Mouse (Mus musculus) cerebellum, postnatal 14 days (tissue): ENCODE results near the gene Tbl3.
"Not testable (repeated sequence)": the region's sequence is repeated elsewhere in the genome, so short reads cannot be mapped to it uniquely, and the experiment has no call there.

Experiments
- DNase-seq, 2 experiments: peaks; one replicate each; pipeline ENCODE4 v3.0.0; 2021; ENCODE audit warnings: mixed read lengths in 2 of 2

Tbl3 gene

DNA sequence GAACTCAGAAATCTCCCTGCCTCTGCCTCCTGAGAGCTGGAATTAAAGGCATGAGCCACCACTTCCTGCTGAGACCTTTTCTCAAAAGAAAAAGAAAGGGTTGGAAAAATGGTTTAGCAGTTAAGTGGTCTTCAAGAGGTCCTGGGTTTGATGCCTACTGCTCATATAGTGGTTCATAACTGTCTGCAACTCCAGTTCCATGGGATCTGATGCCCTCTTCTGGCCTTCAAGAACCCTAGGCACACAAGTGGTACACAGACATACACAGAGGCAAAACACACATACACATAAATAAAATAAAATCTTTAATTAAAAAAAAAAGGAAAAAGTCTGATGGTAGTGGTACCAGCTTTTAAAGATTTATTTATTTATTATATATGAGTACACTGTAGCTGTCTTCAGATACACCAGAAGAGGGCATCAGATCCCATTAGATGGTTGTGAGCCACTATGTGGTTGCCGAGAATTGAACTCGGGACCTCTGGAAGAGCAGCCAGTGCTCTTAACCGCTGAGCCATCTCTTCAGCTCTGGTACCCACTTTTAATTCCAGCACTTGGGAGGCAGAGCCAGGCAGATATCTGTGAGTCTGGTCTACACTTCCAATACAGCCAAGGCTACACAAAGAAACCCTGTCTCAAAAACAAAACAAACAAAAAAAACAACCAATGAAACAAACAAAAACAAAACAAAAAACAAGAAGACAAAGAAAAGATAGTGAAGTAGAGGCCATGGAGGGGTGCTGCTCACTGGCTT is 18.4 kb upstream of the Tbl3 start:
- DNase-seq: no peak

DNA sequence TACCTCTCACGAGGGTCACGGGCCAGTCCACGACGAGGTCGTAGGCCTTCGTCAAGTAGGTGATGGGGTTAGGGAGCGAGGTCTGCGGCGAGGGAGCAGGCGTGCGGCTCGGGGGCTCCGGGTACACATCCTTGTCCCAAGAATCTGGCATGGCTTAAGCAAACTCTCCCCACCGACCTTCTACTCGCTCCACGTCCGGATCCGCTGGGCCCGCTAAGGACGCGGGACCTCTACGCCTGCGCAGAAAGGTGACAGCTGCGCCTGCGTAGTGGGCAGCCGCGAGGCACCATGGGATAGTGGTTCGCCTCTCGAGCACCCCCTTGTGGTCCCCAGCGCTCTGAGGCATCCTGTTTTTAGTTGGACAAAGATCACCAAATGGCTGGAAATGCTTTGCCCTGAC is 16.7 kb upstream of the Tbl3 start, which contains the start of gene Ndufb10:
Gene Ndufb10, minus strand, starts transcription at position 295 of the 400 bp plus-strand sequence.
- peak; percentile 99 to 100 for DNase-seq

DNA sequence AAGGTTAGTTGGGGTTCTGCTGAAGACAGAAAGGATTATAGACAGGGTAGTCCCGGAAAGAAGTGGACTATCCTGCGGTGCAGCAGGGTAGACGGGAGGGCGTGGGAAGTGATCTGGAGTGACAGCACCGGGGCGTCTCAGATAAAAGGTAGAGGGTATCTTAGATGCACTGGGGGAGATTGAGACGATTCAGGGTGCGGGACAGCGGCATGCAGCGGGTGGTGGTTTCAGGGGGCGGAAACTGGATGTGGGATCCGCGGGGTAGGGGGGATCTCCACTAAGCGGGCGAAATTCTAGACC is 16.4 kb upstream of the Tbl3 start:
- DNase-seq: no peak

DNA sequence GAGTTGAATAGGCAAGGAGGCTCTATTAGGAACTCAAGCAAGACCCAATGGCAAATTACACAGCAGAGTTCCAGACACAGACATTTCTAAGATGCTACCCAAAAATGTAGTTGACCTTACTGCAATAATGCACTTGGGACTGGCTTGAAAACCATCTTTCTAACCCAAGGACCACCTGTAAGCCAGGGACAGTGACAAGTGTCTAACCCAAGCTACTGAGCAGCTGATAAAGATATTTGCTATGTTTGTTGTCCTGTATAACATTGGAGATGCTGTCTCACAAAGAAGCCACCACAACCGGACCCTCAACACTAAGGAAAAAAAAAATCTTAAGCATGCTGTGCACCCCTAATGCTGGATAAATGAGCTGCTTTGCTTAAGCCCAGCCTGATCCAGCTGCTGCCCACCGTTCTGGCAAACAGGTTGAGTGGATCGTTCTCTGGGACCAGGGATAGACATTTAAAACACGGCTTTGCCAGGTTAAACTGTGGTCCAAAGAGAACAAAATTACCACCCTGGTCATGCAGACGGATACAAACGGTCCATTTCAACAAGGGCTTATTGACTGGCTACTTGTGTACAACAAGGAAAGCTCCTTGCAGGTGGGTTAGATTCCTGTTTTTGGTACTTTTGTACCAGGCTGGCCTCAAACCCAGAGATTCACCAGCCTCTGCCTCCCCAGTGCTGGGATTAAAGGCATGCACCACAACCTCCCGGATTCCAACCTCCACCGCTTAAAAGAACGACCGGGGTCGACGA is 15.8 kb upstream of the Tbl3 start:
- DNase-seq: no peak

DNA sequence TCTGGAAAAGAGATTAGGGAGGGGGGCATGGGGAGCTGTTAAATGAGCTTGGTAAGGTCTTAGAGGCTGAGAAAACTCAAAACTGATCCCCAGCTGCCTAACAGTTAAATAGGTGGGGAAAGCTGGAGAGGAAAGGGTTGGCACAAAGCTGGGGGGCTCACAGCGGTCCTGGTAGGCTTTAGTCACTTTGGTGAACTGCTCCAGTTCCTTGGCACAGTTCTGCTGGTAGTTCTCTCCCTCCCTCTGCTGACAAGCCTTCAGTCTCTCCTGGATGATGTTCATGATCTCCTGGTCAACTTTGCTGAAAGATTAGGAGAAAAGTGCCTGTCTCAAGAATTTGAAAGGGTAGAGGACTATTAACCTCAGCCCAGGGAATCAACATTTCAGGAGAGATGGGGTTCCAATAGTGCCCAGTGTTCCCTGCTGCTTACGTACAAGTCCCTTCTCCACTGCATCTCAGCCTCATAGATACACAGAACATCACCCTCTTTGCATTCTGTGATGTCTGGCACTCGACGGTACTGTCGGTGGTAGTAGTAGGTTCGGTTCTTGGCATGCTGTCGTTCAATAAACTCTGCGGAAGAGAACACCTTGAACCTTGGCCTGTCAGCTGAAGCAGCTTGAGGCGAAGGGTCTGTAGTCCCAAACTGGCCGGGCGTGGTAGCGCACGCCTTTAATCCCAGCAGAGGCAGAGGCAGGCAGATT is 14.9 kb upstream of the Tbl3 start:
- DNase-seq: no peak

DNA sequence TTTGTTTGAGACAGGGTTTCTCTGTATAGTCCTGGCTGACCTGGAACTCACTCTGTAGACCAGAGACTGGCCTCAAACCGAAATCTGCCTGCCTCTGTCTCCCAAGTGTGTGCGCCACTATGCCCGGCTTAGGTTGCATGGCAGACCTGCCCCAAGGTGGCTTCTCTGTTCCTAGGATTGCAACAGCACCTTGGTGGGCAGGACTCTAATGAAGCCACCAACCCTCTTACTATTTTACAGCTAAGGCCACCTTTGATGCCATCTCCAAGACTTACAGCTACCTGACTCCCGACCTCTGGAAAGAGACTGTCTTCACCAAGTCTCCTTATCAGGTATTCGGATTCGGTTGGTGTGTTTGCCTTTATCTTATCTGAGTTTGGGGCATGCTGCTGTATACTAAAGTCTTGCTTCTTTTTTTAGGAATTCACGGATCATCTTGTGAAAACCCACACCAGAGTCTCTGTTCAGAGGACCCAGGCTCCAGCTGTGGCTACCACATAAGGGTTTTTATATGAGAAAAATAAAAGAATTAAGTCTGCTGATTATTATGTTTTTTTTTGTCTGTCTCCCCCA is 14.0 kb upstream of the Tbl3 start:
- not testable (repeated sequence) for DNase-seq

DNA sequence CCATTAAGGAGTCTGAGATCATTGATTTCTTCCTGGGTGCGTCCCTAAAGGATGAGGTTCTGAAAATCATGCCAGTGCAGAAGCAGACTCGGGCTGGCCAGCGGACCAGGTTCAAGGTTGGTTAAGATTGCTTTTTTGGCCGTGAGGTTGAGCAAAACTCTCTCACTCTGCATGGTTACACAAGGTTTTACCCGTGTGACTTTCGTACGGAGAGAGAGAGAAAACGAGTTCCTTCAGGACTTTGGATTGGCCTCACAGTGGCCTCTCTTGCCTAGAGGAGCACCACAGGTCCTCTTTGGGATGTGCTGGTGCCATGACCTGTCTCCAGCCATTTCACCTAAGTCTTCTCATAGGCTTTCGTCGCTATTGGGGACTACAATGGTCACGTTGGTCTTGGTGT is 13.2 kb upstream of the Tbl3 start:
- not testable (repeated sequence) for DNase-seq

DNA sequence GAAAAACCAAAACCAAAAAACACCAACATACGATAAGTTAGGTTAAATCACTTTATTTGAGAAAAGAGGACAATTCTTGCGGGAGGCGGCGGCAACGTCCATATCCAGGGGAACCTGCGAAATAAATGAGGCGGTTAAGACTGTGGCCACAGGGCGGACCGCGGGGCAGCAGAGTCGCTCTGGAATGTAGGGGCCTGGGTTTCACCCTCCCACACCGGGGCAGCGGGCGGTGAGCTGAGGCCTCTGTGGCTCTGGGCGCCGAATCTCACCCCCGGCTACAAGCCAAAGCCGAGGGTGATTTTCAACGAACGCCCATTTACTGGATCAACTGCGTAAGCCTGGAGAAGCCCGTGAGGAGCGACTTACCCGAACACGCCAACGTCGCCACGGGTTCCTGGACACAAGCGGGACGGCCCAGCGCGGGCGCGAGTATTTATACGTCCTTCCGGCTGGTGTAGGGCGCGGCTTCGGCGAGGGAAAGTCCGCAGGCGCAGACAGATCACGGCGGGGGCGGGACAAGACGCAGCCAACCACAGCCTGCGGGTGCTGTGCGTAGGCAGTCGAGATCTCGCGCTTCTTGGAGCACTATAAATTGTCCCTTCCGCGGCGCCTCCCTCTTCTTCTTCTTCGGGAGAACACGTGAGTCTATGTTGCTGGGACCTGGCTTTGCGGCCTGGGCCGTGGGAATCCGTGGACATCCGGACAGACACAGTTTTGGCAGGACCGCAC is 12.2 kb upstream of the Tbl3 start:
- DNase-seq: peak; percentile 99

DNA sequence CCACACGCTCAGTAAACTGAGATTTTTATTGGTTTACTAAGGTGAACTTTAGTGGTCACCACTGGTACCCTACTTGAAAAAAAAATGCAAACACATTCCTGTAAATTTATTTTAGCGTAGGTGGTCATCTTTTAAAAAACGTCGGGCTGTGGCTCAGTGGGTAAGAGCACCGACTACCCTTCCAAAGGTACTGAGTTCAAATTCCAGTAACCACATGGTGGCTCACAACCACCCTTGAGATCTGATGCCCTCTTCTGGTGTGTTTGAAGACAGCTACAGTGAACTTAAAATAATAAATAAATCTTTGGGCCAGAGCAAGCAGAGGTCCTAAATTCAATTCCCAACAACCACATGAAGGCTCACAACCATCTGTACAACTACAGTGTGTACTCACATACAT is 11.5 kb upstream of the Tbl3 start:
- DNase-seq: not testable (repeated sequence)

DNA sequence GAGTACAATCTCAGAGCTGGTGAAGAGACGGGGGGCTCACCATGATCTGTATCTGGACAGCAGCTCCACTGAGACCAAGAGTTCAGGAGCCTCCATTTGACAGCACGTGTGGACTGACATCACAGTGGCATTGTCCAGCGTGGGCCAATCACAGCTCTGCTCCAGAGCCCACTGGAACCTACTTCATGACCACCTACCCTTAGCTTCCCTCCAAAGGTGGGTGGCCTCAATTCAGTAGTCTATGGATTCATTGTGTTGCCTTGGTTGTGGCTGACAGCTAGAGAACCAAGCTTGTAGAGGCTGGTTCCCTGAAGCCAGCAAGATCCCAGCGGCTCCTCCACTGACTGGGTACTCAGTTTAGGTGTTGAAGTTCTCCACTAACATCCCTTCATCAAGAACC is 10.5 kb upstream of the Tbl3 start, which contains the start of the genes Rnf151 and Rps2:
Gene Rnf151, minus strand, starts transcription at position 121 of the 400 bp plus-strand sequence.
Gene Rps2, plus strand, starts transcription at position 174 of the 400 bp plus-strand sequence.
- DNase-seq: no peak

DNA sequence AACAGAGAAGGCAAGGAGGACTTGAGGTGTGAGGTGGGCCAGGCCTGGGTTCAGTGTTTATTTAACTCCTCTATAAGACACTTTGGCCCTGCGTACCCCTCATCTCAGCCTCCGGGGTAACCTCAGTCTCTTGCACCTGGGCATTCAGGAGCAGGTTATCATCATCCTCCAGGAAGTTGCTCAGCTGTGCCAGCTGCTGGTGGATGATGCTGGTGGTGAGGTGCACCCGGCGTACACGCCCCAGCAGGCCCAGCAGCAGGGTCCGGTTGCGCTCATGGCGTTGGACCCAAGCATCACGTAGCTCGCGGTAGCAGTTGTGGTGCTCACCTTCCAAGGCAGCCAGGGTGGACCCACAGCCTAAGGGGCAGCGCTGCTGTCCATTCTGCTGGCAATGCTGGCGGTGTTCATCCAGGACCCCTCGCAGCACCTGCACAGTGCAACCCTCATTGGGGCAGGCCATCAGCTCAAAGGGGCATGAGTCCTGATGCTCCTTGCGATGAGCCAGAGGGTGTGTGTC is 8.8 kb upstream of the Tbl3 start:
- DNase-seq: no peak

DNA sequence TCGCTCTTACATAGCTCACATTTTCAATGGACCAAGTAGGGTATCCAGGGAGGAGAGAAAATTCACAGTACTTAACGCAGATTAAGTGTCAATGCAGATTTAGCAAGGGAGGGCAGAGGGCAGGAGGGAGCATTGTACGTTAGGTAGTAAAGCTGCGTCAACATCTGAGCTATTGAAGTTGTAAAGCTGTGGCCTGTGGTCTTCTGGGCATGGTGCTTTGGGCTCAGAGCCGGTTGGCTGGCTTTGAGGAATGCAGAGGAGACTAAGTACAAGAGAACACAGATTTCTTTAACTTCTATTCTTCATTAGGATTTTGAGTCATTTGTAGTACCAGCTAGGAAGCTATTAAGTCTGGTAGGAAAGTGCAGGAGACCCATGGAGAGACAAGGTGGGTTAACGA is 8.1 kb upstream of the Tbl3 start:
- DNase-seq: no peak

DNA sequence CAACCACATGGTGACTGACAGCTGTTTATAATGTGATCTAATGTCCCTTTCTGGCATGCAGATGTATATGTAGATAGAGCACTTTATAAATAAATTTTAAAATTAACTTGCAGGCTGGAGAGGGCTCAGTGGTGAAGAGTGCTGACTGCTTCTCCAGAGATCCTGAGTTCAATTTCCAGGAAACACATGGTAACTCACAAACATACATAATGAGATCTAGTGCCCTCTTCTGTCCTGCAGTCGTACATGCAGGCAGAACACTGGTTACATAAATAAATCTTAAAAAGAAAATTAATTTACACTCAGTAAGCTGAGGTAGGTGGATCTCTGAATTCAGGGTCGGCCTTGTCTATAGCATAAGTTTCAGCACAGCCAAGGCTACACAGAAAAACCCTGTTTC is 1.2 kb upstream of the Tbl3 start:
- no peak for DNase-seq

DNA sequence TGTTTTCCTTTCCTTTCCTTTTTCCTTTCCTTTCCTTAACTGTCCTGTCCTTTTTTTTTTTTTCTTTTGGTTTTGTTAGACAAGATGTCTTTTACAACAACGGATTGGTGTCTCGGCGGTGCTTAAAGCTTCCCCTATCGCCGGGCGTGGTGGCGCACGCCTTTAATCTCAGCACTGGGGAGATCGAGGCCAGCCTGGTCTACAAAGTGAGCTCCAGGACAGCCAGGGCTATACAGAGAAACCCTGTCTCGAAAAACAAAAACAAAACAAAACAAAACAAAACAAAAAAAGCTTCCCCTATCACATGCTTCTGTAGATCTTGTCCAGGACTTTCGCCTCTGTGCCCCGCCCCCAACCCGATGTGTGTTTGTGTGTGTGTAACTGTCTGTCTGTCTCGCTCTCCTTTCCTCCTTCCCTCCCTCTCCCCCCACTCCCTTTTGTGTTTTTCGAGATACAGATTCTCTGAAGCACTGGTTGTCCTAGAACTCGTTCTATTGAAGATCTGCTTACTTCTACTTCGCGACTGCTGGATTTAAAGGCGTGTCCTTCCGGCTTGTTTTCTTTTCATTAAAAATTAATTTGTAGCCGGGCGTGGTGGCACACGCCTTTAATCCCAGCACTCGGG is 453 bp upstream of the Tbl3 start:
- no peak for DNase-seq

DNA sequence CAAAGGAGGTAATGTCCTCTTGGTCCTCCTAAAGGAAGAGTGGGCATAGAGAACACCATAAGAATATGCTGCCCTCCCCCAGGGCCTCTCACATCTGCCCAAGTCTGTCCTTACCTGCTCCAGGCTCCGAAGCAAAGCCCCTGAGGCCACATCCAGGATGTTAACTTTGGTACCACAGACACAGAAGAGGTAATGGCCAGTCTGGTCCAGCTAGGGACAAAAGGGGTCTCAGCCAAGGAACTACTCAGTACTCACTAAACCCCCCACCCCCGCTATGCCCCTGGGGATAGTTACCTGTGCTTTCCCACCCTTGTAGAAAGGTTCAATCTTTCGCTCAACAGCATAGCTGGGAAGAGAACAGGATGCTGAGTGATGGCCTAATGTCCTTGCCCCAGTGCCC is 1.6 kb downstream of the Tbl3 start:
- no peak for DNase-seq

DNA sequence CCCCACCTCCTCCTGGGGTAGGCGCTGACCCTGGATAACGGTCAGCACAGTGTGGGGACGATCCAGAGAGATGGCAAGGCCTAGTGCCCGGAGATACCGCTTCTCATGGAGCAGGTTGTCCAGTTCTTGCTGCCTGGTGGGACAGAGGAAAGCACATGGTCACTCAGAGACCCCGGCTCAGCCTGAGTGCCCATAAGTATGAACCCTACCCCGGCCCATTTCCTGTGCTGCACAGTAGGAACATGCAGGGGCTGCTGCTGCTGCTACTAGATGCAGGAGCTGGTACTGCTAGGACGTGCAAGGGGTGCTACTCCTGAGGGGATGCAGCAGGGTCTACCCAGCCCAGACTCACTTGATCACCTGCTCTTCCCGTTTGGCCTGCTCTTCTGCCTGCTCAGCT is 6.2 kb downstream of the Tbl3 start:
- DNase-seq: no peak

DNA sequence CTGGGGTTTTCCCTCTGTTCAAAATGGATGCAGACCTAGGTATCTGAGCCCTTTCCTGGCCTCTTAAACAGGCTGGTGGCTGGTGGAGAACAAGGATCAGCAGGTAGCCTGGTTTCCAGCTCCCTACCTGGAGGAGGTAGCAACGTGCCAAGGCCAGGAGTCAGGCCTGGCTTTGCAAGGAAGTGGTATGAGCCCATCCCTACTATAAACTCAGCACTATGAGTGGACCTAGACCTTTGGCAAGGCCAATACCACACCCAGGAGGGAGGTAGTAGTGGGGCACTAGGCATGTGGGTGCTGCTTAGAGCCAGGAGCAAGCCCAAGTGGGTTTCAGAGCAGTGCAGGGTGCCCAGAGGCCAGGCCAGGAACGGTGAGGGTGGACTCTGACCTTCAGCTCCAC is 8.0 kb downstream of the Tbl3 start:
- DNase-seq: no peak

DNA sequence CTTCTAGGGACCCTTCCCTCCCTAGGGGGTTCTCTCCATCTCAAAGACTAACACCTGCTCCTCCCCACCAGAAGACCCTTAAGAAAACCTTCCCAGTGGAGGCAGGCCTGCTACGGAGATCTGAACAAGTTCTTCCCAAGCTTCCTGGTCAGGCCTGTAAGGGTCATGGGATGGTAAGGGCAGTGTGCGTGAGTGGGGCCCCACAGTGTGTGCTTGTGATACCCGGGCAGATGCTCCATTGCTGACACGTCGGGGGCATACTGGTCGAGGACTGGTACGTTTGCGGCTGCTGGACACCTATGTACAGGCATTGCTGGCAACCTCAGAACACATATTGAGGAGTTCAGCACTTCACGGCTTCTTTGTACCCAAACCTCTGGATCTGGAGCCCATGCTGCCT is 8.7 kb downstream of the Tbl3 start:
- DNase-seq: no peak

DNA sequence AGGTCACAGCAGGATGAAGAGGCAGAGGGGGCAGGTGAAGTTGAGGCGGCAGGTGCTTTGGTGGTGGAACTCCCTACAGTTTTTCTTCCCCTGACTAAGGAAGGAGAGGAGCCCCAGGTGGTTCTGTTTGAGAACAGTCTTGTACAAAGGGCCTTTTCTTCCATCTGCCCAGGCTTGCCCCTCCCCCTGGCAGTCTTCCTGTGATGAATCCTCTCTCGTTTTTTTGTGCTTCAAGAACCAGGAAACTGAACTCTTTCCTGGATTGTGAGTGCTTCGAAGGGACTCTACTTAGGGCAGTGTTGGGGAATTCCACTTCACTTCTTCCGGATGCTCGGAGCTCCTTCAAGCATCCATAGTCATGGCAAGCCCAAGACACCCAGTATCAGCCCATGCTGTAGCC is 9.5 kb downstream of the Tbl3 start:
- no peak for DNase-seq

DNA sequence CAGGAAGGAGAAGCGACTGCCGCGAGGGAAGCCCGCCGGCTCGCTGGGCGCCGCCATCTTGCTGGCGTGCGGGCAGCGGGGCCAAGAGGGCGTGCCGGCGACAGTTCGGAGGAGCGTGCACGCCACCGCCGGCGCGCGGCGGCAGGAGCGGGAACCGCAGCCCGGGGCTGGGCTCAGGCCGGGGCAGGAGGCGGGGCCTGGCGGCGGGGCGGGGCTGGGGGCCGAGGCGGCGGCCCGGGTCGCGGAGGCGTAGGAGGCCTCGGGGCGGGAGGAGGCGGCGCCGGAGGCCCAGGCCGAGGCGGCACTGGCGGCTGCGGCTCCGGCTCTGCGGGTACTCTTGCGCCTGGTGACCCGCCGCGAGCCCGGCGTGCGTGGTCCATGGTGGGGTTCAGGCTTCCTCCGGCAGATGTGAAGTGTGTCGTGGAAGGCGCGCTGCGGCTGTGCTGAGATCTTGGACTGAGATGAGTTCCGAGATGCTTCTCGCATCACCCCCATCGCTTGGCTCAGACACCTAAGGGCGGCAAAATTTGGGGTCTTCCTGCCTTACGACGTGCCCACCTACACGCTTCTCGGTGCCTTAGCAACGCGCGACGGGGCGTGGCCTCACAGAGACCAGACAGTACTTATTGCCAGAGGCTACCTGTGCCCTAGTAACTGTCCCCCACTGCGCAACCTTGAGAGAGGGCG is 11.3 kb downstream of the Tbl3 start, which contains the start of the genes Gfer and Noxo1:
Gene Gfer, minus strand, starts transcription at position 146 of the 687 bp plus-strand sequence.
Gene Noxo1, plus strand, starts transcription at position 224 of the 687 bp plus-strand sequence.
- DNase-seq: peak; percentile 88 to 92
